Mouse (Mus musculus) gastrocnemius, postnatal 4 days (tissue): Measurements from ENCODE around the gene Adarb2. TPM values are rescaled to one million over a fixed set of nuclear protein-coding genes. Genes with fewer than 3 reads are reported as not detected.

Experiments used
- DNase-seq, 2 experiments: peaks; one replicate each; pipeline ENCODE4 v3.0.0; 2021 to 2022; ENCODE audit warnings: low spot score in 2 of 2, mixed read lengths in 2 of 2
- total RNA-seq, 2 experiments: library from RNA; stranded (reverse); gene quantifications; 2 replicates each; pipeline ENCODE4 v1.2.3; 2021

The Adarb2 gene
- total RNA-seq, 2 experiments from 2014 or later: 0.41 to 0.71 TPM

GRCm38 (mm10) chr13:8664615-8665240 is 462.1 kb downstream of the Adarb2 start:
- DNase-seq: no peak

- no peak for DNase-seq
These were observed 474.5 kb downstream of the Adarb2 start for GRCm38 (mm10) chr13:8677174-8677573.

- no peak for DNase-seq
These were observed 477.9 kb downstream of the Adarb2 start for GRCm38 (mm10) chr13:8680470-8681129.

DNA sequence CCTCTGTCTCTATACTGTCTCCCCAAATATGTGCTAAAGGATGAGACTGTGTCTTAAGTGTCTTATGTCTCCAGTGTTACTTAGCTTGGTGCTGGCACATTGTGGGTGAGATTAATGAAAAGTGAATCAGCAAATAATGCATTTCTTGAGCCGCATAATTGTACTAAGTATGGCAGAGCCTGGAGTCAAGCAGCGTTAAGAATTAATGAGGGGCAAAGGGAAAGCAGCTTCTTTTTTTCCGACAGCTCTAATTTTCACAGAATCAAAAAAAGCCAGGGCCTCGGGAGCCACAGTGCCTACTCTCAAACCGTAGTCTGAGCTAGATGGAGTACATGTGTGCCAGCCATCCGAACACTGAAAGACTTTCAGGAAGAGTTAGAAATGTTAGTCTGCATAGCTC is 488.8 kb downstream of the Adarb2 start:
- DNase-seq: no peak

DNA sequence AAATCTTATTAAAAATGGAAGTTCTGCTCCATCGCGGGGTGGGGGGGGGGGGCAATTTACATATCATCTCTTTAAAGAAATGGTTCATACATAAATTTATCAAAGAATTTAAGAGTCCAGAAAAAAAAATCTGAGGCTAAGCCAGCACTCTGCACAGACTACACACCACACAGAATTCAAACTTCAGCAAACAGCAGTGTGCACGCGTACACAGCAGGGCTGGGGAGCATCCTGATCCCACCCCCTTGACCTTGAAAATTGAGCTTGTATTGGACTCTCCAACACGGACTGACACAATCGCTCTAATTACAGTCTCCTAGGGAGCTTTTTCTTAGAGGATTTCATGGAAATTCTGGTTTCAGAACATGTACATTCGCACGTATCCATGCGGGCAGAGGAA is 490.1 kb downstream of the Adarb2 start:
- DNase-seq: no peak

DNA sequence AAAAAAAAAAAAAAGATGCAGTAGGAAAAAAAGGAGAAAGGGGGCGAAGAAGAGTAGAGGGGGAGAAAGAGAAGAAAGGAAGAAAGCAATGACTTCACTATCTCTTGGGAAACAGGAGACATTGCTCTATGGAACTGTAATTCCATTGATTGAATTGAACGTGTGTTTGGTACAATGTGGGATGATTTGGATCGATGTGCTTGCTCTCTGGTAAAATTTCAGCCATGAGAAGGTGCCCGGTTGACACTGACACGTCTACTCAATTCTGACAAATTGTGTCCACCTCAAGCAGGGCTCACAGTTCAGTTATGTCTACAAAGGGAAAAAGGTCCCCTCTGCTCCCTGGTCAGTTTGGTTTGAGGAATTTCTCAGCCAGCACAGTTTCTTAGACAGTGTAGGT is 495.8 kb downstream of the Adarb2 start:
- DNase-seq: no peak

- no peak for DNase-seq
These were observed 497.2 kb downstream of the Adarb2 start for GRCm38 (mm10) chr13:8699831-8700230.

DNA sequence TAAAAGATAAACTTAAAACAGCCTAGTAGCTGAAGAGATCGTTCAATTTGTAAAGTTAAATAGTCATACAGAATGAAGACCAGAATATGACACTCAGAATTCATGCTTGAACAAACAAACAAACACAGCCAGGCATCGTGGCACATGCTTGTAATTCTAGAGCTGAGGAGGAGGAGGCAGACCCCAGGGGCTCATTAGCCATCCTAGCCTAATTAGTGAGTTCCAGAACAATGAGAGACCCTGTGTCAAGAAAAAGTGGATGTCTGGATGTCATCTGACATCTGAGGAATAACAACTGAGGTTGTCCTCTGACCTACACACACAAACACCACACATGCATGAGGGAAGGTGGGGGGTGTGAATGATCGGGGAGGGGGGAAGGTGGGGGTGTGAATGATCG is 498.3 kb downstream of the Adarb2 start:
- DNase-seq: no peak

GRCm38 (mm10) chr13:8705296-8705695 is 502.6 kb downstream of the Adarb2 start:
- no peak for DNase-seq

DNA sequence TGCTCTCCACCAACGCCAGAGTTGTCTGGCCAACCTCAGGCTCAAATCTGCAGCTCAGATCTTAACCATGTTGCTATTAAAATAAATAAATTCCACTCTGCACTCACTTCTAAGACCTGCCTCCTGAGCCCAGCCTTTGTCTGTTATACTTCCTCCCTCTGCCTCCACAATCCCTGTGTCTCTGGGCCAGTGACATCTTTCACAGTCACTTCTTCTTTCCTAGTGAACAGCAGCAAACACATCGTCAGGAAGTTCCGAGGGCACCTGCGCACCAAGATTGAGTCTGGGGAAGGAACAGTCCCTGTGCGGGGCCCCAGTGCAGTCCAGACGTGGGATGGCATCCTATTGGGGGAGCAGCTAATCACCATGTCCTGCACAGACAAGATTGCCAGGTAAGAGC is 510.7 kb downstream of the Adarb2 start:
- no peak for DNase-seq

DNA sequence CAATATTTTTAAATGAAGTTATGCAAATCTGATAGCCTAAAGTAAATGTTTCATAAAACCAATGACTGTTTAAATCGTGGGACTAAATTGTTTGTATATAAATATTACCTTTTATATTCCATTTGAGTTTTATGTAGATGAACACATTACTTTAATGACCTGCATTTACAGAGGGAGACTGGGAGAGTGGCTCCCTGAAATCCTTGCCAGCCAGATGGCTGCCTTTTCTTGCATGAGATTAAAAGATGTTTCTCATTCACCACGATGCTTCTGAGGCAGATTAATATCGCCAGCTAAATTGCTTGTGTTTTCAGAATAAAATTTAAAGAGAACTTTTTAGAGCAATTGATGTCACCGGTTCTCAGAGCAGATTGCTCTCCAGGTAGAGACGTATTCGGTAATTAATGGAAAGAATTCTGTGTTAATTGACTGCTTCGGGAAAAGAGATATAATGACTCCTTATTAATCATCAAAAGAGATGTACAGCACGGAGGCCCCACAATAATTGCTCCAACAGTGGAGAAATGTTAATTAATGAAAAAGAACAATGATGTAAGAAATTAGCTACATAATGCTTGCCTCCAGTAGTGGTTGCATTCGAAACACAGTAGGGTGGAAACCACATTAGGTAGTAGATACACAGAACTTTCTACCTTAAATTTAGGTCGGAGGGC is 527.4 kb downstream of the Adarb2 start:
- DNase-seq: no peak

GRCm38 (mm10) chr13:8737139-8737865 is 534.6 kb downstream of the Adarb2 start:
- DNase-seq: no peak

DNA sequence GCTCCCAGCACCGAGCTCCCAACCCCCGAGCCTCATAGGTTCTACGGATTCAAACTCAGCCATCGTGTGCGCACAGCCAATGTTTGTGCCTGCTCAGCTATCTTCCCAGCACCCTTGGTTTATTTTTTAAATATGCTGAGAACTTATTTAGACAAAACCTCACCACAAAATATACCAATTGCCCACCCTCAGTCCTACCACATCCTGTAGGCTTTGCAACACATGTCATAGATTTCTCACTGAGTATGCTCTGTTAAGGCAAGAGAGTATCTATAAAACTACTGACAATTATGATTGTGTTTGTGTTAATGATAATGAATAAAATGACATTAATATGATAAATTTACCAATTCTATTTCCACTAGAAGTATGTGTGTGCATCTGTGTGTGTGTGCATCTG is 540.1 kb downstream of the Adarb2 start:
- no peak for DNase-seq

GRCm38 (mm10) chr13:8744565-8744964 is 541.9 kb downstream of the Adarb2 start:
- DNase-seq: no peak

DNA sequence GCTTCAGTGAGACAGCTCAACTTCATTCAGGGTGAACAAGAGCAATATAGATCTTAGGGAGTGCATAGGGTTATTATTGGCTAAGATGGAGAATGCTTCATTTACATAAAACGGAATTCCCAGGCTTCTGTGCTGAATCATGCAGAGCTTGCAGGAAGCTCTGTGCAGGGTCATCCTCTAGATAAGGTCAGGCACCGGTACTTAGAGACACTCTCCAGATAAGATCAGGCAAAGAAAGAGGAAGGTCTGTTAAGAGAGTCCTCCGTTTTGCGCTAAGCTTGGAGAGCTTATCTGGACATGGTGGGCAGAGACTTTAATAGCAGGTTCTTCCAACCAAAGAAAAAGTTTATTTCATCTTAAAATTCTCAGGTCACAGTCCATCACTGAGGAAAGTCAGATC is 542.9 kb downstream of the Adarb2 start:
- DNase-seq: no peak

DNA sequence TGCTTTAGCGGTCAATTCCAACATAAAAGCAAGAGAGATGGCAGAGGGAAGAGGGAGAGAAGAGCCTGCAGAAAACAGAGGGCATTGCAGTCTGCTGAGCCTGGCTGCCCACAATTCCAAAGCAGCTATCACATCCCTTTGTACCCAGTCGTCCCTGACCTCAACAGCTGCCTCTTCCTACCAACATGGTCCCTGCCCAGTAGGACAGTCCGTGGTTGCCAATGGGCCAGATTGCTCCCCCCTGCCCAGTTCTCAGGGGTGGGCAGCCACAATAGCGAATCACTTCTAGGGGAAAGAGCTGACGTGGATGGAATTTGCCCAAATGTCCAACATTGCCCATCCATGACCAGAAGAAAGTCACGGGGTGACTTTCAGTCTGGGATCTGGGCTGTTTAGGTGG is 546.8 kb downstream of the Adarb2 start:
- DNase-seq: no peak

GRCm38 (mm10) chr13:8760940-8761339 is 558.3 kb downstream of the Adarb2 start:
- no peak for DNase-seq

DNA sequence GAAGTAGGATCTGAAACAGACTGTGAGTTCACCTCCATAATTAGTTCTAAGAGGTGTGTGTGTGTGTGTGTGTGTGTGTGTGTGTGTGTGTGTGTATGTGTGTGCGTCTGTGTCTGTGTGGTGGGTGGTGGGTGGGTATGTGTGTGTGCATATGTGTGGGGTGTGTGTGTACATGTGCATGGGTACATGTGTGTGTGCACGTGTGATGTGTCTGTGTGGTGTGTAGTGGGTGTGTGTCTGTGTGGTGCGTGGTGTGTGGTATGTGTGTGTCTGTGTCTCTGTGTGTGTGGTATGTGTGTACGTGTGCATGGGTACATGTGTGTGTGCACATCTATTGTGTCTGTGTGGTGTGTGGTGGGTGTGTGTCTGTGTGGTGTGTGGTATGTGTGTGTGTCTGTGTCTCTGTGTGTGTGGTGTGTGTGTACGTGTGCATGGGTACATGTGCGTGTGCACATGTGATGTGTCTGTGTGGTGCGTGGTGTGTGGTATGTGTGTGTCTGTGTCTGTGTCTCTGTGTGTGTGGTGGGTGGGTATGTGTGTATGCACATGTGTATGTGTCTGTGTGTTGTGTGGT is 567.1 kb downstream of the Adarb2 start:
- DNase-seq: no peak

DNA sequence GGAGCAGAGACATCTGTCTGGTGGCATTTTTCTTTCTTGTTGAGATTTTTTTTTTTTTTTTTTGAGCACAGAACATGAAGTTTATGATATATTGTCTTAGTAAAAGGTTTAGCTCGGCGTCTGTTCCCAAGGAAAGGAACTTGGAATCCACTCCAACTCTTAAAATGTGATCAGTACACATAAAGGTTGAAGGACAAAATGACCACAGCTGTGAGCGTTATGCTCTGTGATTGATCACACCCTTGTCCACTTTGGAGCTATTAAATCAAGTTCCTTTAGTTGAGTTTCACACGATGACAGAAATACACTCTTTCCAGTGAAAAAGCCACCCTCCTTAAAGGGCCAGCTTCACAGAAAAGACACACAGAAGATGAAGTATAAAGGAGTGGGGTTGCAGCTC is 568.0 kb downstream of the Adarb2 start:
- DNase-seq: no peak

- DNase-seq: no peak
These were observed 577.8 kb downstream of the Adarb2 start for GRCm38 (mm10) chr13:8780441-8780840.

- DNase-seq: no peak
These were observed 580.0 kb downstream of the Adarb2 start for GRCm38 (mm10) chr13:8782636-8783035.
